Mouse (Mus musculus): Measurements from ENCODE around the gene Jund.

Jund gene

GRCm38 (mm10) chr8:70726721-70727120, 28.0 kb downstream of the Jund start:
- no peak for DNase-seq (ENCODE audit: low spot score in 2 of 2)

GRCm38 (mm10) chr8:70729808-70730475, 31.2 kb downstream of the Jund start:
- DNase-seq (ENCODE audit: low spot score in 2 of 2) = no peak

GRCm38 (mm10) chr8:70730956-70731355, 32.2 kb downstream of the Jund start:
- no peak for DNase-seq (ENCODE audit: low spot score in 2 of 2)

GRCm38 (mm10) chr8:70737705-70738104, 39.0 kb downstream of the Jund start:
- DNase-seq (ENCODE audit: low spot score in 2 of 2) = no peak

- no peak for DNase-seq (ENCODE audit: low spot score in 2 of 2)
Observed at GRCm38 (mm10) chr8:70738211-70738610, 39.5 kb downstream of the Jund start.

- no peak for DNase-seq (ENCODE audit: low spot score in 2 of 2)
Observed at GRCm38 (mm10) chr8:70741661-70742060, 42.9 kb downstream of the Jund start.

GRCm38 (mm10) chr8:70742176-70742575, 43.4 kb downstream of the Jund start:
- no peak for DNase-seq (ENCODE audit: low spot score in 2 of 2)

GRCm38 (mm10) chr8:70742981-70743655, 44.4 kb downstream of the Jund start:
- no peak for DNase-seq (ENCODE audit: low spot score in 2 of 2)

GRCm38 (mm10) chr8:70743656-70744590, 45.2 kb downstream of the Jund start:
- no peak for DNase-seq (ENCODE audit: low spot score in 2 of 2)

GRCm38 (mm10) chr8:70744806-70745205, 46.1 kb downstream of the Jund start:
- DNase-seq (ENCODE audit: low spot score in 2 of 2) = no peak

GRCm38 (mm10) chr8:70745691-70746220, 47.0 kb downstream of the Jund start:
- DNase-seq (ENCODE audit: low spot score in 2 of 2) = no peak

GRCm38 (mm10) chr8:70746676-70747075, 47.9 kb downstream of the Jund start:
- DNase-seq (ENCODE audit: low spot score in 2 of 2) = no peak

- no peak for DNase-seq (ENCODE audit: low spot score in 2 of 2)
Observed at GRCm38 (mm10) chr8:70747211-70747890, 48.6 kb downstream of the Jund start.

- no peak for DNase-seq (ENCODE audit: low spot score in 2 of 2)
Observed at GRCm38 (mm10) chr8:70748246-70749096, 49.7 kb downstream of the Jund start.

GRCm38 (mm10) chr8:70749097-70749674, 50.4 kb downstream of the Jund start:
- no peak for DNase-seq (ENCODE audit: low spot score in 2 of 2)

Data from right cerebral cortex, postnatal 36 days (tissue).